Mouse (Mus musculus) testis, adult 2 months (tissue): Measurements from ENCODE around the gene Trmt61a.

ENCODE experiments used
- CTCF ChIP-seq: fragments of 200-500 bp; IDR thresholded peaks from 2 replicates; pipeline ENCODE4 v1.5.1; 2012; ENCODE audit warnings: low read depth, mild to moderate bottlenecking, inconsistent platforms, low read length, moderate library complexity; ENCODE audit not compliant: control insufficient read depth, insufficient read depth, insufficient replicate concordance
- POLR2A ChIP-seq: fragments of 200-500 bp; IDR thresholded peaks from 2 replicates; pipeline ENCODE4 v1.6.1; 2012; ENCODE audit warnings: low read depth, mild to moderate bottlenecking, inconsistent platforms, low read length, moderate library complexity; ENCODE audit not compliant: control insufficient read depth

DNA sequence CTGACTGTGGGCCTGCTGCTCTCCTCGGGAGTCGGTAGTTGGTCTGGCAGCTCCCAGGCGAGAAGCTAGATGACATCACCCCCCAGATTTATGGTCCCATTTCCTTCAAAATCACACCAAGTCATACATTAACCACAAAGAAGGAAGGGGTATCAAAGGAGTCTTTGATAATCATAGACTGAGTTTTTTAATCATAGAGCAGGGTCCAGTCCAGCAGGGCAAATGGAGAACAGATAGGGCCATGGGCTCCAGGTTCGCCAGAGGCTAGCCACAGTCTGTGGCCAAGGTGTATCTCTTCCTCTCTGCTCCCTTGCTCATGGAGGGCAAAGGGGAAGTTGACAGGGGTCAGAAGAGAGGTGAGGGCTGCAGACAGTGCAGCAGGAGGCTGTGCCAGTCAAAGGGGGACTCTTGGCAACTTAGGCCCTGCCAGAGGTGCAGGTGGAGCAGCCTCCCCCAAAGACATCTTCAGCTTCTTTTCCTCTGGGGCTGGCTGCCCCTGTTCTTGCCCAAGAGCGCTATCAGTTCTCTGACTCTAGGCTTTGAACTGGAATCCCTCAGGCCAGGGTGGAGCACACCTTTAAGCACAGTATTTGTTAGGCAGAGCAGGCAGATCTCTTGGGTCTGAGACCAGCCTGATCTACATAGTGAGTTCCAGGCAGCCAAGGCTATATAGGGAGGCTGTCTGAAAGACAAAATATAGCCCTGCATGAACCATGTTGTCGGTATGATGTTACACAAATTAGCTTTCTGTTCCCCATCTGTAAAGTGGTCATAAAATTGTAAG, 1.9 kb upstream of the Trmt61a start:
- no peak for TF ChIP-seq POLR2A
- TF ChIP-seq CTCF, result no peak
